Mouse (Mus musculus) common myeloid progenitor, adult 5-6 weeks (primary cell): ENCODE measurements around the gene Trpm5. TPM values are rescaled to one million over a fixed set of nuclear protein-coding genes. Genes with fewer than 3 reads are reported as not detected.

Source experiments
- ATAC-seq: replicated peaks from 2 replicates; pipeline ENCODE4 v1.8.0; 2016; ENCODE audit warnings: low read depth, mild to moderate bottlenecking, moderate TSS enrichment, inconsistent platforms; ENCODE audit not compliant: poor library complexity, severe bottlenecking
- total RNA-seq: library from RNA; stranded (forward); fragments of 200-1000, 187-1606 nt; gene quantifications from 2 replicates; pipeline ENCODE4 v1.2.3, GENCODE M21; 2017

Gene Trpm5
- total RNA-seq: not detected in 2 replicates

- ATAC-seq: peak; percentile 56; the same call in 1 of the 2 replicates
Observed at GRCm38 (mm10) chr7:143094592-143095553, at the start of gene Trpm5. Trpm5 (minus strand) TSS chr7:143094642.

GRCm38 (mm10) chr7:143142680-143143079 is 48.2 kb upstream of the Trpm5 start:
- ATAC-seq: no peak

- ATAC-seq: no peak
Observed at GRCm38 (mm10) chr7:143139932-143140331, 45.5 kb upstream of the Trpm5 start.

GRCm38 (mm10) chr7:143138789-143139188 is 44.3 kb upstream of the Trpm5 start:
- ATAC-seq: peak; percentile 73

- no peak for ATAC-seq
Observed at GRCm38 (mm10) chr7:143136561-143136960, 42.1 kb upstream of the Trpm5 start.

GRCm38 (mm10) chr7:143136125-143136524 is 41.7 kb upstream of the Trpm5 start:
- ATAC-seq: no peak

GRCm38 (mm10) chr7:143132815-143133214 is 38.4 kb upstream of the Trpm5 start:
- peak; percentile 60 for ATAC-seq

- no peak for ATAC-seq
Observed at GRCm38 (mm10) chr7:143124902-143125301, 30.5 kb upstream of the Trpm5 start.

GRCm38 (mm10) chr7:143123876-143124669 is 29.6 kb upstream of the Trpm5 start:
- no peak for ATAC-seq

GRCm38 (mm10) chr7:143122191-143122590 is 27.7 kb upstream of the Trpm5 start:
- ATAC-seq: peak; percentile 39; the same call in 1 of the 2 replicates

GRCm38 (mm10) chr7:143119826-143120225 is 25.4 kb upstream of the Trpm5 start:
- ATAC-seq: 0 out of 2 replicates have a peak, but pooled peaks have one; percentile 17

GRCm38 (mm10) chr7:143119407-143119806 is 25.0 kb upstream of the Trpm5 start:
- peak; percentile 7; the same call in 1 of the 2 replicates for ATAC-seq

GRCm38 (mm10) chr7:143116521-143116920 is 22.1 kb upstream of the Trpm5 start:
- ATAC-seq: no peak

GRCm38 (mm10) chr7:143114773-143115172 is 20.3 kb upstream of the Trpm5 start:
- no peak for ATAC-seq

GRCm38 (mm10) chr7:143112395-143112794 is 18.0 kb upstream of the Trpm5 start:
- no peak for ATAC-seq

GRCm38 (mm10) chr7:143111719-143112118 is 17.3 kb upstream of the Trpm5 start:
- ATAC-seq: no peak

GRCm38 (mm10) chr7:143110803-143111202 is 16.4 kb upstream of the Trpm5 start:
- ATAC-seq: no peak

GRCm38 (mm10) chr7:143109696-143110095 is 15.3 kb upstream of the Trpm5 start:
- no peak for ATAC-seq

GRCm38 (mm10) chr7:143108996-143109660 is 14.7 kb upstream of the Trpm5 start:
- no peak for ATAC-seq

GRCm38 (mm10) chr7:143108200-143108599 is 13.8 kb upstream of the Trpm5 start:
- ATAC-seq: no peak
